ENCODE assay signal across 24 mouse cellular contexts in the genomic region with DNA sequence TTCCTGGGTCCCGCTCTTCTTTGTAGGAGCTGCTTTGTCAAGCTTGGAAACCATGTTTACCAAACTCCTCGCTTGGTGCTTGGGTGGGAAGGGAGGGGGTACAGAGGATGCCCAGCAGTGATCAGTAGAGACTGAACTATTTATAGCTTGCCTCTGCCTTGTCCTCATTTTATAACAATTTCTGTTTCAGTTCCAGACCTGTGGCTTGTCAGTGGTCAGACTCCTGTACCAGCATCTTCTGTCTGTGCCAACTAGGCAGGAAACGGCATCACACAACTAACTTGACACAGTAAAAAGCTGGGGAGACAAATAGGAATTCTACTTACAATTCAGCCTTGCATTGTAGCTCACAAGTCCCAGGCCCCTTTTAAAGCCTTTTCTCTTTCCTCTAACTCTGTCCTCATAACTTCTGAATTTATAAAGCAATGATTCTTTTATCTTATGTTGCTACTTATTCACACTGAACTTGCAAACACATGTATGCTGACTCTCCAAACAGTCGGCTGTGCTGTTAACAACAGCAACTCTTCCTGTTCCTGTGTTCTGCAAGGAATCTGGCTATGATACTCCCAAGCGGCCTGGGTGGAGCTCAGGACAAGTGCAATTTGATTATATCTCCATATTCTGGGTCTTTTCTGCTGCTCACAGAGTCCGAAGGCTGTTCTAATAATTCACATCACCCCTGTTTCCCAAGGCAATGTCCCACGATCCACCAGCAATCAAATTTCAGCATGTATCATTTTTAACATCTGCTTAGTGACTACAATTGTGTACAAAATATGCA. TPM values are rescaled to one million over a fixed set of nuclear protein-coding genes. Genes with fewer than 3 reads are reported as not detected.
DNase-seq lines count a peak whose midpoint lies in the region; ATAC-seq and TF ChIP-seq lines count a peak whose summit lies in the region.
"Had no signal": no experiment of that assay in that cellular context is flagged by ENCODE, and none has a peak within 500 bp of the region (broad histone marks: within the 10 kb centered on the region; RNA-seq: fewer than 3 reads in every experiment).

No protein-coding gene starts in this region.

- TF ChIP-seq POLR2A in brain, embryonic 14.5 days (IDR thresholded peaks at IDR 0.05; ENCODE audit: borderline replicate concordance, extremely low read depth, insufficient read depth, insufficient read length, poor library complexity, severe bottlenecking): no peak

- H3K4me2 ChIP-seq in heart, embryonic 12.5 days: no peak overlapping the region
- no peak overlapping the region for H3K4me2 ChIP-seq in hindbrain, embryonic 13.5 days
- H3K4me2 ChIP-seq in hindbrain, embryonic 11.5 days (replicated peaks; ENCODE audit: low read depth, low read length): no peak overlapping the region
- H3K4me2 ChIP-seq: forebrain, embryonic 15.5 days; heart, embryonic 15.5 days; kidney, embryonic 15.5 days; midbrain, embryonic 15.5 days; stomach, embryonic 15.5 days had no signal

- TF ChIP-seq CTCF in brain, embryonic 14.5 days (IDR thresholded peaks at IDR 0.05; ENCODE audit: borderline replicate concordance, extremely low read depth, insufficient read depth, insufficient read length): no peak

- DNase-seq in heart, adult 11 months: peak; percentile 91
- DNase-seq in hindbrain, embryonic 11.5 days (ENCODE audit: low spot score): no peak
- DNase-seq in brain, embryonic 14.5 days (ENCODE audit: low read depth): peak; percentile 25
- no peak for DNase-seq in adrenal gland, postnatal 25 days
- DNase-seq: B cell, adult 2 months; cerebellum, postnatal 10 days; embryo, embryonic 11 days; kidney, postnatal 4 days; layer of hippocampus, adult 9-11 months; liver, postnatal 0 days; lung, postnatal 14 days; right cerebral cortex, postnatal 25 days; thymus, adult 18-20 months; thymus, postnatal 4 days had no signal

- H3K27me3 ChIP-seq in heart, embryonic 12.5 days (replicated peaks): no peaks in the 10 kb centered on the region
- H3K27me3 ChIP-seq in hindbrain, embryonic 13.5 days: no peaks in the 10 kb centered on the region
- no peaks in the 10 kb centered on the region for H3K27me3 ChIP-seq in hindbrain, embryonic 11.5 days (ENCODE audit: control insufficient read depth, insufficient read depth, low read length)
- H3K27me3 ChIP-seq: forebrain, embryonic 15.5 days; heart, embryonic 15.5 days; kidney, embryonic 15.5 days; midbrain, embryonic 15.5 days; stomach, embryonic 15.5 days had no signal

- H3K9me3 ChIP-seq in heart, embryonic 12.5 days (replicated peaks): no peaks in the 10 kb centered on the region
- H3K9me3 ChIP-seq in hindbrain, embryonic 13.5 days: no peaks in the 10 kb centered on the region
- no peaks in the 10 kb centered on the region for H3K9me3 ChIP-seq in hindbrain, embryonic 11.5 days (ENCODE audit: control insufficient read depth, low read length)
- H3K9me3 ChIP-seq: forebrain, embryonic 15.5 days; heart, embryonic 15.5 days; kidney, embryonic 15.5 days; limb, embryonic 10.5 days; midbrain, embryonic 15.5 days; stomach, embryonic 15.5 days had no signal

- ATAC-seq in heart, embryonic 12.5 days (ENCODE audit: insufficient number of reproducible peaks, low FRiP score): no peak
- no peak for ATAC-seq in hindbrain, embryonic 13.5 days (ENCODE audit: low FRiP score)
- no peak for ATAC-seq in hindbrain, embryonic 11.5 days (ENCODE audit: low FRiP score)
- peak; percentile 29 for ATAC-seq in megakaryocyte progenitor cell, adult 5-6 weeks (replicated peaks; ENCODE audit: poor library complexity)
- ATAC-seq: forebrain, embryonic 15.5 days; inflammation-experienced regulatory T-cells, adult 6 months; liver, postnatal 0 days; midbrain, embryonic 15.5 days had no signal

- no peak overlapping the region for H3K9ac ChIP-seq in heart, embryonic 12.5 days
- H3K9ac ChIP-seq in hindbrain, embryonic 13.5 days: no peak overlapping the region
- H3K9ac ChIP-seq in hindbrain, embryonic 11.5 days (ENCODE audit: low read depth, low read length): no peak overlapping the region
- H3K9ac ChIP-seq: forebrain, embryonic 15.5 days; heart, embryonic 15.5 days; kidney, embryonic 15.5 days; liver, postnatal 0 days; midbrain, embryonic 15.5 days; stomach, embryonic 15.5 days had no signal

- H3K27ac ChIP-seq in heart, embryonic 12.5 days (ENCODE audit: poor library complexity, severe bottlenecking): no peak overlapping the region
- H3K27ac ChIP-seq in hindbrain, embryonic 13.5 days: peak overlapping the region; percentile 15; the same call in 1 of the 2 replicates
- no peak overlapping the region for H3K27ac ChIP-seq in hindbrain, embryonic 11.5 days (ENCODE audit: low read depth, low read length)
- H3K27ac ChIP-seq: forebrain, embryonic 15.5 days; heart, embryonic 15.5 days; kidney, embryonic 15.5 days; limb, embryonic 10.5 days; midbrain, embryonic 15.5 days; stomach, embryonic 15.5 days had no signal

- WGBS in heart, embryonic 12.5 days: 64% methylated on average over 7 of the region's 7 CpGs
- 71% methylated on average over 7 of the region's 7 CpGs for WGBS in hindbrain, embryonic 13.5 days
- 86% methylated on average over 7 of the region's 7 CpGs for WGBS in hindbrain, embryonic 11.5 days

- H3K4me1 ChIP-seq in heart, embryonic 12.5 days (replicated peaks): peaks cover 5% of the 10 kb centered on the region; the same call in 1 of the 2 replicates
- peaks cover 19% of the 10 kb centered on the region for H3K4me1 ChIP-seq in hindbrain, embryonic 13.5 days (replicated peaks)
- H3K4me1 ChIP-seq in hindbrain, embryonic 11.5 days (replicated peaks; ENCODE audit: control insufficient read depth, insufficient read depth, low read length): no peaks in the 10 kb centered on the region
- H3K4me1 ChIP-seq: forebrain, embryonic 15.5 days; heart, embryonic 15.5 days; kidney, embryonic 15.5 days; midbrain, embryonic 15.5 days; stomach, embryonic 15.5 days had no signal

- H3K4me3 ChIP-seq in heart, embryonic 12.5 days: no peak overlapping the region
- no peak overlapping the region for H3K4me3 ChIP-seq in hindbrain, embryonic 13.5 days
- H3K4me3 ChIP-seq in hindbrain, embryonic 11.5 days (ENCODE audit: low read depth, low read length): no peak overlapping the region
- H3K4me3 ChIP-seq: forebrain, embryonic 15.5 days; heart, embryonic 15.5 days; kidney, embryonic 15.5 days; limb, embryonic 10.5 days; midbrain, embryonic 15.5 days; stomach, embryonic 15.5 days had no signal

- no peaks in the 10 kb centered on the region for H3K36me3 ChIP-seq in heart, embryonic 12.5 days
- peaks cover 18% of the 10 kb centered on the region for H3K36me3 ChIP-seq in hindbrain, embryonic 13.5 days
- no peaks in the 10 kb centered on the region for H3K36me3 ChIP-seq in hindbrain, embryonic 11.5 days (ENCODE audit: control insufficient read depth, insufficient read depth, low read length)
- H3K36me3 ChIP-seq: heart, embryonic 15.5 days; kidney, embryonic 15.5 days; limb, embryonic 10.5 days; midbrain, embryonic 15.5 days; stomach, embryonic 15.5 days had no signal

RNA-seq across cellular contexts. Expression of gene Akap6, which starts 12.9 kb away (rescaled TPM):
- polyA plus RNA-seq in heart, embryonic 12.5 days (2016; fragmentation: Nextera tagmentation; extraction: Ambion mirVana): 9.7 and 10.5 TPM in 2 replicates
- polyA plus RNA-seq in hindbrain, embryonic 13.5 days (2015; fragmentation: Nextera tagmentation; extraction: Ambion mirVana): 30.9 and 31.3 TPM in 2 replicates
- polyA plus RNA-seq in hindbrain, embryonic 11.5 days (2014; fragmentation: Nextera tagmentation; extraction: Ambion mirVana): 25.5 and 35.7 TPM in 2 replicates
- 14.5 and 26.0 TPM in 2 replicates for polyA plus RNA-seq in brain, embryonic 14.5 days (2012; rRNA removed)
- total RNA-seq in megakaryocyte progenitor cell, adult 5-6 weeks (2015): not detected in 2 replicates
- total RNA-seq in megakaryocyte progenitor cell, adult 5-6 weeks (2017): 0.08 TPM in 1 of 2 replicates, not detected in the other
- 1.4 and 3.0 TPM in 2 replicates for total RNA-seq in adrenal gland, postnatal 25 days (2021)

Comparison
In these comparisons a context has a peak if more than half of its experiments do, and no peak if none do; other contexts are left out.
1. DNase-seq: peak in heart, adult 11 months (single experiment) and brain, embryonic 14.5 days (single experiment); none in hindbrain, embryonic 11.5 days (single experiment) and adrenal gland, postnatal 25 days (single experiment).